Comparison of ENCODE assay signal across 16 mouse cellular contexts in the genomic region with DNA sequence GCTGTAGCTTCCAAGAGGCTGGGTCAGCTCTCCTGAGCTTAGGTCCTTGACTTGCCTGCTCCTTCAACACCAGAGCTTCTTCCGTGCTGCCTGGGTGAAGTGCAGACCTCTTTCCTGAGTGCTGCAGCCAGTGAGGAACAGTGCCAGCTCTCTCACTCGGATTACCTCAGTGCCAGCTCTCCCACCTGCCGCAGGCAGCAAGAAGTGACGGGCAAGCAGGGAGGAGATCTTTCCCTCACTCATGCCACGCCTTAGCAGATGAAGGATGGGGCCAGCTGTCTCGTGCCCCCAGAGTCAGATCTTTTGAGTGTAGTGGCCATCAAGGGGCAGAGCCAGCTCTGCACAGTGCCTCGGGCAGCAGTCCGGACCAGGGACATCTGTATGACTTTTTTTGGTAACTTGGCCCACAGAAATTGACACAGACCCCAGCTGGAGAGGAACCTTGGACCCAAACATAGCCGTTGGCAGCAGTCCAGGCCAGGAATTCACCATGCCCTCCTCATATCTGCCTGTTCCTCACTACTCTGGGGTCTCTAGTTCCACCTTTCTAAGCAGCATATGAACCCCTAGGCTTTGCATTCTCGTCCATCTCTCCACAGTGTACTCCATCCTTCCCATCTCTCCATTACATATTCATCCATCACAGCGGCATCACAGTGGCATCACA.
DNase-seq lines count a peak whose midpoint lies in the region; ATAC-seq and TF ChIP-seq lines count a peak whose summit lies in the region.
"Had no signal": no experiment of that assay in that cellular context is flagged by ENCODE, and none has a peak within 500 bp of the region (broad histone marks: within the 10 kb centered on the region; RNA-seq: fewer than 3 reads in every experiment).

No protein-coding gene starts in this region.

- no peaks in the 10 kb centered on the region for H3K36me3 ChIP-seq in midbrain, embryonic 14.5 days (ENCODE audit: control insufficient read depth, insufficient read depth, low read length)
- no peaks in the 10 kb centered on the region for H3K36me3 ChIP-seq in midbrain, embryonic 10.5 days
- no peaks in the 10 kb centered on the region for H3K36me3 ChIP-seq in myocyte (ENCODE audit: control insufficient read depth, insufficient read depth)
- H3K36me3 ChIP-seq: embryonic facial prominence, embryonic 12.5 days; G1E; lung, embryonic 15.5 days; neural tube, embryonic 13.5 days had no signal

- no peaks in the 10 kb centered on the region for H3K27me3 ChIP-seq in midbrain, embryonic 14.5 days (ENCODE audit: control insufficient read depth, insufficient read depth, low read length)
- H3K27me3 ChIP-seq in midbrain, embryonic 10.5 days (ENCODE audit: low read depth, poor library complexity, severe bottlenecking) = no peaks in the 10 kb centered on the region
- no peaks in the 10 kb centered on the region for H3K27me3 ChIP-seq in cerebellum, adult 2 months (ENCODE audit: control insufficient read depth, insufficient read depth, low read length)
- H3K27me3 ChIP-seq in myocyte (ENCODE audit: control insufficient read depth, insufficient read depth, insufficient read length) = no peaks in the 10 kb centered on the region
- H3K27me3 ChIP-seq: embryonic facial prominence, embryonic 12.5 days; lung, embryonic 15.5 days; neural tube, embryonic 13.5 days had no signal

- no peak overlapping the region for H3K27ac ChIP-seq in midbrain, embryonic 14.5 days (replicated peaks; ENCODE audit: low read depth, low read length)
- no peak overlapping the region for H3K27ac ChIP-seq in midbrain, embryonic 10.5 days (replicated peaks)
- H3K27ac ChIP-seq in cerebellum, adult 2 months (ENCODE audit: insufficient read depth, low read length) = peak overlapping the region; percentile 47
- H3K27ac ChIP-seq: embryonic facial prominence, embryonic 12.5 days; lung, embryonic 15.5 days; neural tube, embryonic 13.5 days had no signal

- ATAC-seq in midbrain, embryonic 14.5 days (ENCODE audit: low FRiP score, low TSS enrichment) = peak; percentile 24; the same call in 1 of the 2 replicates
- ATAC-seq in cerebellum, adult (ENCODE audit: insufficient number of reproducible peaks, low FRiP score, low TSS enrichment) = peak; percentile 92
- ATAC-seq: CD4-positive, CD25-positive, alpha-beta regulatory T cell, adult 4 months; forebrain, embryonic 16.5 days had no signal

- TF ChIP-seq POLR2A in cerebellum, adult 2 months (IDR thresholded peaks at IDR 0.05; ENCODE audit: borderline replicate concordance, insufficient read depth, low read length) = peak; percentile 49; the same call in 1 of the 2 replicates
- no peak for TF ChIP-seq POLR2A in myocyte (IDR thresholded peaks at IDR 0.05; ENCODE audit: insufficient read length, low read depth)

- no peak overlapping the region for H3K9ac ChIP-seq in midbrain, embryonic 14.5 days (replicated peaks; ENCODE audit: low read length)
- H3K9ac ChIP-seq: embryonic facial prominence, embryonic 12.5 days; lung, embryonic 15.5 days; neural tube, embryonic 13.5 days had no signal

- no peak for TF ChIP-seq CTCF in cerebellum, adult 2 months (IDR thresholded peaks at IDR 0.05; ENCODE audit: borderline replicate concordance, insufficient read depth, low read depth, low read length)

- no peaks in the 10 kb centered on the region for H3K9me3 ChIP-seq in midbrain, embryonic 14.5 days (ENCODE audit: control insufficient read depth, low read length)
- no peaks in the 10 kb centered on the region for H3K9me3 ChIP-seq in midbrain, embryonic 10.5 days (replicated peaks)
- H3K9me3 ChIP-seq: embryonic facial prominence, embryonic 12.5 days; lung, embryonic 15.5 days; neural tube, embryonic 13.5 days had no signal

- H3K79me2 ChIP-seq in myocyte (ENCODE audit: control insufficient read depth, insufficient read depth) = no peaks in the 10 kb centered on the region

- H3K4me1 ChIP-seq in midbrain, embryonic 14.5 days (ENCODE audit: control insufficient read depth, insufficient read depth, low read length) = no peaks in the 10 kb centered on the region
- H3K4me1 ChIP-seq in midbrain, embryonic 10.5 days = no peaks in the 10 kb centered on the region
- H3K4me1 ChIP-seq in cerebellum, adult 2 months (ENCODE audit: control insufficient read depth, insufficient read depth, low read length) = peaks cover 9% of the 10 kb centered on the region; the same call in 1 of the 2 replicates
- H3K4me1 ChIP-seq: embryonic facial prominence, embryonic 12.5 days; lung, embryonic 15.5 days; neural tube, embryonic 13.5 days had no signal

- 87% methylated on average over 11 of the region's 11 CpGs for WGBS in midbrain, embryonic 14.5 days
- WGBS in midbrain, embryonic 10.5 days = 86% methylated on average over 11 of the region's 11 CpGs
- WGBS in cerebellum, adult 2 months = 12% methylated on average over 11 of the region's 11 CpGs

- no peak overlapping the region for H3ac ChIP-seq in myocyte (ENCODE audit: control insufficient read depth, insufficient read length)

- no peak overlapping the region for H3K4me2 ChIP-seq in midbrain, embryonic 14.5 days (ENCODE audit: low read length)
- peak overlapping the region; percentile 6 for H3K4me2 ChIP-seq in myocyte (ENCODE audit: low read depth)
- H3K4me2 ChIP-seq: embryonic facial prominence, embryonic 12.5 days; lung, embryonic 15.5 days; neural tube, embryonic 13.5 days had no signal

- no peak overlapping the region for H3K4me3 ChIP-seq in midbrain, embryonic 14.5 days (replicated peaks; ENCODE audit: low read depth, low read length)
- H3K4me3 ChIP-seq in midbrain, embryonic 10.5 days = no peak overlapping the region
- H3K4me3 ChIP-seq in cerebellum, adult 2 months (replicated peaks; ENCODE audit: insufficient read depth, low read depth, low read length) = peak overlapping the region; percentile 6
- H3K4me3 ChIP-seq in myocyte = no peak overlapping the region
- H3K4me3 ChIP-seq: embryonic facial prominence, embryonic 12.5 days; lung, embryonic 15.5 days; neural tube, embryonic 13.5 days had no signal

- no peak for DNase-seq in midbrain, embryonic 14.5 days
- no peak for DNase-seq in midbrain, embryonic 10.5 days (ENCODE audit: low spot score)
- DNase-seq in cerebellum, adult 2 months = peak; percentile 79 to 86
- DNase-seq in layer of hippocampus, adult 9-10 months (ENCODE audit: low spot score) = no peak
- DNase-seq in right cerebral cortex, postnatal 36 days (ENCODE audit: low spot score in 2 of 2) = no peak
- DNase-seq: kidney, adult 8-10 months; kidney, postnatal 4 days; thymus, adult 2 months had no signal

TF ChIP-seq in myocyte, 11 proteins besides CTCF, POLR2A, EP300 and RAD21:
- TF ChIP-seq MYOD1 (IDR thresholded peaks at IDR 0.05; ENCODE audit: control insufficient read depth in 1 of 3, insufficient read length in 2 of 3, low read depth in 2 of 3) (peak in 2 of 3 experiments; percentile 77 to 89), MAX (IDR thresholded peaks at IDR 0.05; ENCODE audit: low read depth) (no peak), MYOG (IDR thresholded peaks at IDR 0.05; ENCODE audit: control insufficient read depth in 1 of 3, insufficient read depth in 1 of 3, insufficient read length in 2 of 3, low read depth in 2 of 3) (peak in 2 of 3 experiments; percentile 24 to 32)
TF ChIP-seq in myocyte: peak in this region for 2.

Comparison
In these comparisons a context has a peak if more than half of its experiments do, and no peak if none do; other contexts are left out.
1. DNase-seq: peak in cerebellum, adult 2 months (2 of 2); none in midbrain, embryonic 14.5 days (single experiment), midbrain, embryonic 10.5 days (single experiment), layer of hippocampus, adult 9-10 months (single experiment) and right cerebral cortex, postnatal 36 days (0 of 2).